Mouse (Mus musculus): ENCODE measurements around the gene Plk3.

Gene Plk3

GRCm38 (mm10) chr4:117119636-117120035, 14.1 kb downstream of the Plk3 start:
- DNase-seq (ENCODE audit: low spot score) = no peak

GRCm38 (mm10) chr4:117117931-117118330, 15.8 kb downstream of the Plk3 start:
- no peak for DNase-seq (ENCODE audit: low spot score)

GRCm38 (mm10) chr4:117115592-117115991, 18.2 kb downstream of the Plk3 start:
- no peak for DNase-seq (ENCODE audit: low spot score)

GRCm38 (mm10) chr4:117113237-117113636, 20.5 kb downstream of the Plk3 start:
- DNase-seq (ENCODE audit: low spot score) = no peak

- DNase-seq (ENCODE audit: low spot score) = no peak
Observed at GRCm38 (mm10) chr4:117110985-117111384, 22.8 kb downstream of the Plk3 start.

GRCm38 (mm10) chr4:117110249-117110648, 23.5 kb downstream of the Plk3 start:
- no peak for DNase-seq (ENCODE audit: low spot score)

GRCm38 (mm10) chr4:117109330-117109729, 24.4 kb downstream of the Plk3 start:
- DNase-seq (ENCODE audit: low spot score) = no peak

GRCm38 (mm10) chr4:117108524-117108849, 25.3 kb downstream of the Plk3 start:
- no peak for DNase-seq (ENCODE audit: low spot score)

GRCm38 (mm10) chr4:117107813-117108523, 25.8 kb downstream of the Plk3 start:
- no peak for DNase-seq (ENCODE audit: low spot score)

- no peak for DNase-seq (ENCODE audit: low spot score)
Observed at GRCm38 (mm10) chr4:117105127-117105526, 28.6 kb downstream of the Plk3 start.

- DNase-seq (ENCODE audit: low spot score) = no peak
Observed at GRCm38 (mm10) chr4:117104672-117105071, 29.1 kb downstream of the Plk3 start.

- peak; percentile 43 for DNase-seq (ENCODE audit: low spot score)
Observed at GRCm38 (mm10) chr4:117101218-117101617, 32.5 kb downstream of the Plk3 start.

GRCm38 (mm10) chr4:117100036-117100435, 33.7 kb downstream of the Plk3 start:
- no peak for DNase-seq (ENCODE audit: low spot score)

GRCm38 (mm10) chr4:117098764-117099036, 35.1 kb downstream of the Plk3 start:
- no peak for DNase-seq (ENCODE audit: low spot score)

GRCm38 (mm10) chr4:117097969-117098763, 35.6 kb downstream of the Plk3 start:
- no peak for DNase-seq (ENCODE audit: low spot score)

- DNase-seq (ENCODE audit: low spot score) = no peak
Observed at GRCm38 (mm10) chr4:117096666-117097065, 37.1 kb downstream of the Plk3 start.

- DNase-seq (ENCODE audit: low spot score) = peak; percentile 82
Observed at GRCm38 (mm10) chr4:117095551-117096452, 38.0 kb downstream of the Plk3 start, which contains the start of gene Ptch2. TSS of gene Ptch2 (plus strand) at chr4:117096075.

- no peak for DNase-seq (ENCODE audit: low spot score)
Observed at GRCm38 (mm10) chr4:117094626-117095361, 39.0 kb downstream of the Plk3 start.

- no peak for DNase-seq (ENCODE audit: low spot score)
Observed at GRCm38 (mm10) chr4:117090586-117090985, 43.2 kb downstream of the Plk3 start.

- no peak for DNase-seq (ENCODE audit: low spot score)
Observed at GRCm38 (mm10) chr4:117087948-117088640, 45.7 kb downstream of the Plk3 start.

Measured in yolk sac, embryonic 10.5 days (tissue).